ENCODE assay signal across 8 mouse cellular contexts in genomic region chr1:135698996-135699705, GRCm38 (mm10). TPM values are rescaled to one million over a fixed set of nuclear protein-coding genes. Genes with fewer than 3 reads are reported as not detected.
DNase-seq lines count a peak whose midpoint lies in the region; ATAC-seq and TF ChIP-seq lines count a peak whose summit lies in the region.

No protein-coding gene starts in this region.

- H3K9ac ChIP-seq in forebrain, embryonic 16.5 days (replicated peaks; ENCODE audit: low read depth, low read length): peak overlapping the region; percentile 49
- H3K9ac ChIP-seq in neural tube, embryonic 15.5 days (replicated peaks): peak overlapping the region; percentile 30

- TF ChIP-seq CTCF in C2C12 (IDR thresholded peaks at IDR 0.05; ENCODE audit: control insufficient read depth, insufficient read depth, insufficient read length): peak; percentile 95
- peak; percentile 71 for TF ChIP-seq CTCF in lung, adult 2 months (IDR thresholded peaks at IDR 0.05; ENCODE audit: insufficient read depth, low read length)

- H3K9me3 ChIP-seq in forebrain, embryonic 16.5 days (ENCODE audit: control insufficient read depth, low read length): no peaks in the 10 kb centered on the region
- no peaks in the 10 kb centered on the region for H3K9me3 ChIP-seq in neural tube, embryonic 15.5 days (replicated peaks)

- no peaks in the 10 kb centered on the region for H3K27me3 ChIP-seq in C2C12 (ENCODE audit: control insufficient read depth, insufficient read depth, insufficient read length)
- no peaks in the 10 kb centered on the region; the same call in 1 of the 2 replicates for H3K27me3 ChIP-seq in forebrain, embryonic 16.5 days (replicated peaks; ENCODE audit: control insufficient read depth, insufficient read depth, low read length)
- H3K27me3 ChIP-seq in neural tube, embryonic 15.5 days (replicated peaks): peaks cover 17% of the 10 kb centered on the region; the same call in 1 of the 2 replicates

- WGBS in forebrain, embryonic 16.5 days: 2% methylated on average over 29 of the region's 29 CpGs
- 10% methylated on average over 29 of the region's 29 CpGs for WGBS in lung, adult 2 months
- 3% methylated on average over 29 of the region's 29 CpGs for WGBS in neural tube, embryonic 15.5 days

- peak; percentile 79 for DNase-seq in brain, adult 2 months (ENCODE audit: low read depth, low spot score)
- peak; percentile 76 for DNase-seq in heart, postnatal 25 days (ENCODE audit: low spot score)
- DNase-seq in layer of hippocampus, adult 18-20 months (ENCODE audit: low spot score in 2 of 2): peak; percentile 64 to 80
- peak; percentile 76 for DNase-seq in lung, adult 2 months
- peak; percentile 21 to 54 for DNase-seq in thymus, postnatal 10 days (ENCODE audit: low spot score in 2 of 2)

- H3K79me3 ChIP-seq in C2C12 (ENCODE audit: low read depth): no peaks in the 10 kb centered on the region

- peak overlapping the region; percentile 75 for H3K4me2 ChIP-seq in forebrain, embryonic 16.5 days (ENCODE audit: low read length)
- H3K4me2 ChIP-seq in neural tube, embryonic 15.5 days: peak overlapping the region; percentile 73

- peak overlapping the region; percentile 36 for H3ac ChIP-seq in C2C12 (ENCODE audit: control insufficient read depth, insufficient read length, low read depth)

- intact Hi-C loops in heart, postnatal 25 days (cut with DNase I): loop anchor here (1.0 to 2.0 kb wide), 3 partner anchors 27 to 238 kb away; no protein-coding TSS in a partner anchor

- H3K4me1 ChIP-seq in forebrain, embryonic 16.5 days (replicated peaks; ENCODE audit: control insufficient read depth, insufficient read depth, low read length): peaks cover 11% of the 10 kb centered on the region
- 0 out of 2 replicates have a peak, but pooled peaks cover 3% of the 10 kb centered on the region for H3K4me1 ChIP-seq in lung, adult 2 months (ENCODE audit: control insufficient read depth, insufficient read depth, low read length)
- peaks cover 21% of the 10 kb centered on the region for H3K4me1 ChIP-seq in neural tube, embryonic 15.5 days

- H3K4me3 ChIP-seq in C2C12 (ENCODE audit: insufficient read depth, poor library complexity, severe bottlenecking): no peak overlapping the region
- peak overlapping the region; percentile 44 for H3K4me3 ChIP-seq in forebrain, embryonic 16.5 days (replicated peaks; ENCODE audit: low read length)
- H3K4me3 ChIP-seq in lung, adult 2 months (replicated peaks; ENCODE audit: extremely low read depth, low read depth, low read length): peak overlapping the region; percentile 39
- peak overlapping the region; percentile 42 for H3K4me3 ChIP-seq in neural tube, embryonic 15.5 days (replicated peaks)

- no peaks in the 10 kb centered on the region for H3K79me2 ChIP-seq in C2C12 (ENCODE audit: control insufficient read depth, insufficient read depth)

- H3K36me3 ChIP-seq in C2C12 (ENCODE audit: control insufficient read depth, insufficient read depth): no peaks in the 10 kb centered on the region
- H3K36me3 ChIP-seq in forebrain, embryonic 16.5 days (ENCODE audit: control insufficient read depth, insufficient read depth): no peaks in the 10 kb centered on the region
- no peaks in the 10 kb centered on the region for H3K36me3 ChIP-seq in neural tube, embryonic 15.5 days

- ATAC-seq in forebrain, embryonic 16.5 days: peak; percentile 82
- peak; percentile 69 for ATAC-seq in neural tube, embryonic 15.5 days (ENCODE audit: low FRiP score)

- no peak for TF ChIP-seq POLR2A in lung, adult 2 months (IDR thresholded peaks at IDR 0.05; ENCODE audit: borderline replicate concordance, extremely low read depth, low read depth, low read length)

- H3K27ac ChIP-seq in forebrain, embryonic 16.5 days (ENCODE audit: low read length): no peak overlapping the region
- H3K27ac ChIP-seq in neural tube, embryonic 15.5 days (replicated peaks): peak overlapping the region; percentile 46

TF ChIP-seq in C2C12, 6 proteins besides CTCF, POLR2A, EP300 and RAD21:
- TF ChIP-seq CEBPB (IDR thresholded peaks at IDR 0.05; ENCODE audit: low read depth) (no peak), MAX (IDR thresholded peaks at IDR 0.05) (no peak), MYOG (IDR thresholded peaks at IDR 0.05; ENCODE audit: control insufficient read depth, extremely low read depth, insufficient read length) (no peak)

RNA-seq across cellular contexts. Expression of gene Csrp1, which starts 20.7 kb away (rescaled TPM):
- 427 TPM for polyA plus RNA-seq in C2C12 (2012; fragmentation: generic; extraction: Trizol)
- 14.5 and 17.6 TPM in 2 replicates for polyA plus RNA-seq in forebrain, embryonic 16.5 days (2015; fragmentation: Nextera tagmentation; extraction: Ambion mirVana)
- total RNA-seq in heart, postnatal 25 days (2021): 10 to 100 TPM; 48.0 to 56.7 TPM
- total RNA-seq in layer of hippocampus, adult 18-20 months (2021): 100 to 1,000 TPM; 272 to 277 TPM
- polyA plus RNA-seq in lung, adult 2 months (2012; rRNA removed): 556 and 717 TPM in 2 replicates
- 18.8 and 48.9 TPM in 2 replicates for polyA plus RNA-seq in neural tube, embryonic 15.5 days (2015; fragmentation: Nextera tagmentation; extraction: Ambion mirVana)
